Mouse (Mus musculus): ENCODE results near the gene Actrt3. TPM values are rescaled to one million over a fixed set of nuclear protein-coding genes. Genes with fewer than 3 reads are reported as not detected.

Actrt3 gene
- polyA plus RNA-seq (2015; fragmentation: Nextera tagmentation; extraction: Ambion mirVana), result not detected in 2 replicates

- Histone ChIP-seq H3K4me1 (peaks cover 10% of the 10 kb centered on the region), H3K9ac (peak within 1 kb of the TSS; percentile 23), H3K9me3 (replicated peaks) (no peaks in the 10 kb centered on the region), H3K4me2 (replicated peaks) (peak within 1 kb of the TSS; percentile 62), H3K4me3 (replicated peaks) (peak within 1 kb of the TSS; percentile 68), H3K27me3 (peaks cover 7% of the 10 kb centered on the region; the same call in 1 of the 2 replicates), H3K27ac (replicated peaks) (peak within 1 kb of the TSS; percentile 75), H3K36me3 (0 out of 2 replicates have a peak, but pooled peaks cover 4% of the 10 kb centered on the region)
- 1% methylated on average over 32 of the region's 32 CpGs for WGBS
- ATAC-seq (ENCODE audit: insufficient number of reproducible peaks, low FRiP score, low TSS enrichment, low read depth), result no peak
Measured at GRCm38 (mm10) chr3:30599711-30600545, at the start of gene Actrt3. TSS of gene Actrt3 (minus strand) at chr3:30599939.

- no peak for ATAC-seq (ENCODE audit: insufficient number of reproducible peaks, low FRiP score, low TSS enrichment, low read depth)
Measured at GRCm38 (mm10) chr3:30648466-30648865, 48.7 kb upstream of the Actrt3 start.

DNA sequence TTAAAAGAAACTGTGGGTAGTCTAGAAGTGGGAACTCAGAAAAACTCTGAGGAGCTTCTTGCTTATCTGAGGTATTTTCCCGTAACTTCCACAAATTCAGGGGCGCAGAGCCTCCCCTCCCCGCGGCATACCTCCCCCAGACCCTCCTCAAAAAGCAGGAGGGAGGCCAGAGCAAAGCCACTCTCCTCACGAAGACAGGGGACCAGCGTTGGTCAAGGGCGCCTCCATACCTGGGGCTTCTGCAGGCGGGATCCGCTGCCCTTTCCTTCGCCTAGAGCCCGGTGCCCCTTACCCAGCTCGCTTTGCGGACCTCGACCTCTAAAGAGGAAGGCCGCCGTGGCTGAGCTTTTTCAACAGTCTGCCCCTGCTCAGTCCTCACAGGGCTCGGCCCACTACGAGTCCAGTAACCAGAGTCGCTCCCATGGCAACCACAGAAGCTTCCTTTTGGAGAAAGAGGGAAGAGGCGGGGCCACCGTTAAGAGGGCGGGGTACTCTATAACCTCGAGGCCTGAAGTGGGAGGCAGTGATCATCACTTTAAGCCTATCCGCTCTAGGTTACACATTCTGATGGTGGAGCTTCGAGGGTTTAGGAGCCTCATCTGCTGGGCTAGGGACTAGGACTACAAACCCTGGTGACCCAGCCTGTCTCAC, 47.8 kb upstream of the Actrt3 start, which contains the start of gene Lrrc34:
Lrrc34 (minus strand) TSS at position 430 of the 651 bp plus-strand sequence.
- Histone ChIP-seq H3K27ac (replicated peaks) (no peak within 1 kb of the TSS), H3K9ac (no peak within 1 kb of the TSS), H3K4me2 (replicated peaks) (peak within 1 kb of the TSS; percentile 55), H3K27me3 (peaks cover 17% of the 10 kb centered on the region), H3K4me3 (replicated peaks) (peak within 1 kb of the TSS; percentile 40), H3K4me1 (peaks cover 17% of the 10 kb centered on the region), H3K9me3 (replicated peaks) (no peaks in the 10 kb centered on the region), H3K36me3 (no peaks in the 10 kb centered on the region)
- ATAC-seq (ENCODE audit: insufficient number of reproducible peaks, low FRiP score, low TSS enrichment, low read depth), result peak; percentile 61
- WGBS, result 3% methylated on average over 25 of the region's 25 CpGs

More at GRCm38 (mm10) chr3:30648466-30648865, 48.7 kb upstream of the Actrt3 start:
- no peak overlapping the region for H3K9ac ChIP-seq
- H3K36me3 ChIP-seq, result no peaks in the 10 kb centered on the region
- 86% methylated on average over 2 of the region's 2 CpGs for WGBS
- no peak overlapping the region for H3K4me3 ChIP-seq (replicated peaks)
- H3K4me2 ChIP-seq (replicated peaks), result no peak overlapping the region
- no peaks in the 10 kb centered on the region for H3K9me3 ChIP-seq (replicated peaks)
- H3K27ac ChIP-seq (replicated peaks), result no peak overlapping the region
- peaks cover 17% of the 10 kb centered on the region for H3K4me1 ChIP-seq
- peaks cover 17% of the 10 kb centered on the region for H3K27me3 ChIP-seq

- WGBS, result 28% methylated on average over 8 of the region's 8 CpGs
- Histone ChIP-seq H3K9ac (no peak overlapping the region), H3K4me2 (replicated peaks) (no peak overlapping the region), H3K27me3 (peaks cover 17% of the 10 kb centered on the region), H3K4me1 (peaks cover 17% of the 10 kb centered on the region), H3K27ac (replicated peaks) (no peak overlapping the region), H3K36me3 (no peaks in the 10 kb centered on the region), H3K4me3 (replicated peaks) (no peak overlapping the region), H3K9me3 (replicated peaks) (no peaks in the 10 kb centered on the region)
- no peak for ATAC-seq (ENCODE audit: insufficient number of reproducible peaks, low FRiP score, low TSS enrichment, low read depth)
Measured at GRCm38 (mm10) chr3:30646761-30647160, 47.0 kb upstream of the Actrt3 start.

- H3K9ac ChIP-seq, result no peak within 1 kb of the TSS
- H3K27me3 ChIP-seq, result 0 out of 2 replicates have a peak, but pooled peaks cover 8% of the 10 kb centered on the region
- no peak within 1 kb of the TSS for H3K27ac ChIP-seq (replicated peaks)
- 47% methylated on average over 2 of the region's 2 CpGs for WGBS
- H3K4me3 ChIP-seq (replicated peaks), result no peak within 1 kb of the TSS
- H3K4me2 ChIP-seq (replicated peaks), result no peak within 1 kb of the TSS
- no peaks in the 10 kb centered on the region for H3K36me3 ChIP-seq
- 0 out of 2 replicates have a peak, but pooled peaks cover 7% of the 10 kb centered on the region for H3K4me1 ChIP-seq
- H3K9me3 ChIP-seq (replicated peaks), result no peaks in the 10 kb centered on the region
- no peak for ATAC-seq (ENCODE audit: insufficient number of reproducible peaks, low FRiP score, low TSS enrichment, low read depth)
Measured at GRCm38 (mm10) chr3:30644207-30644606, 44.5 kb upstream of the Actrt3 start, which contains the start of gene Lrriq4. TSS of gene Lrriq4 (plus strand) at chr3:30644507.

DNA sequence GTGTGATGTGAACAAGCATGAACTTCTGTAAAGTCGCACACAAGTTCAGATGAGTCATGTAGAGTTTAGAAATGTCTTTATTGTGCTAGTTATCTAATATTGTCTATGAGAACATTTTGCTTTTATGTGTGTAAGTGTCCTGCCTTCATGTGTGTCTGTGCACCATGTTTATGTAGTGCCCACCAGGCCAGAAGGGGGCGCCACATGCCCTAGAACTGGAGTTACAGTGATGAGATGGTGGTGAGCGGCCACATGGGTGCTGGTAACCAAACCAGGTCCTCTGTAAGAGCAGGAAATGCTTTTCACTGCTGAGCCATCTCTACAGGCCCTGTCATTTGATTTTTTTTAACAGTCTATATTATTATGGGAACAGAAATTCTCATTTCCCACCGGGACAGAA, 35.9 kb upstream of the Actrt3 start:
- Histone ChIP-seq H3K4me3 (replicated peaks) (no peak overlapping the region), H3K27ac (replicated peaks) (no peak overlapping the region), H3K36me3 (no peaks in the 10 kb centered on the region), H3K9me3 (replicated peaks) (no peaks in the 10 kb centered on the region), H3K4me2 (replicated peaks) (no peak overlapping the region), H3K9ac (no peak overlapping the region), H3K4me1 (no peaks in the 10 kb centered on the region), H3K27me3 (no peaks in the 10 kb centered on the region)
- ATAC-seq (ENCODE audit: insufficient number of reproducible peaks, low FRiP score, low TSS enrichment, low read depth), result no peak
- WGBS, result 80% methylated on average over 4 of the region's 4 CpGs

DNA sequence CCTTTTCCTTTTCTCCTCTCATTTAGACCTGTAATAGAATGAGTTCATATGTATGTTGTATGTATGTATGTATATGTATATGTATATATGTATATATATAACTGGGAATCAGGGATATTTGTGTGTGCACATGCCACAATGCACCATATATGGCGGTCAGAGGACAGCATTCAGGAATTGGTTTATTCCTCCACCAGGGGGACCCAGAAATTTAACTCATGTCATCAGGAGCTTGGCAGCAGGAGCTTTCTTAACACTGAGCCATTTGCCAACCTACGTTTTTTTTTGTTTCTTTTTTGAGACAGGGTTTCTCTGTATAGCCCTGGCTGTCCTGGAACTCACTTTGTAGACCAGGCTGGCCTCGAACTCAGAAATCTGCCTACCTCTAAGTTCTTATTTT, 33.9 kb upstream of the Actrt3 start:
- ATAC-seq (ENCODE audit: insufficient number of reproducible peaks, low FRiP score, low TSS enrichment, low read depth), result no peak
- Histone ChIP-seq H3K4me3 (replicated peaks) (no peak overlapping the region), H3K27me3 (no peaks in the 10 kb centered on the region), H3K36me3 (no peaks in the 10 kb centered on the region), H3K4me1 (no peaks in the 10 kb centered on the region), H3K4me2 (replicated peaks) (no peak overlapping the region), H3K9me3 (replicated peaks) (no peaks in the 10 kb centered on the region), H3K9ac (no peak overlapping the region), H3K27ac (replicated peaks) (no peak overlapping the region)
- 53% methylated on average over 3 of the region's 3 CpGs for WGBS

GRCm38 (mm10) chr3:30620132-30620531, 20.4 kb upstream of the Actrt3 start:
- Histone ChIP-seq H3K27me3 (no peaks in the 10 kb centered on the region), H3K36me3 (peaks cover 38% of the 10 kb centered on the region), H3K4me1 (no peaks in the 10 kb centered on the region), H3K4me3 (replicated peaks) (no peak overlapping the region), H3K9ac (no peak overlapping the region), H3K9me3 (replicated peaks) (no peaks in the 10 kb centered on the region), H3K4me2 (replicated peaks) (no peak overlapping the region), H3K27ac (replicated peaks) (no peak overlapping the region)
- ATAC-seq (ENCODE audit: insufficient number of reproducible peaks, low FRiP score, low TSS enrichment, low read depth), result no peak
- 72% methylated on average over 8 of the region's 8 CpGs for WGBS

DNA sequence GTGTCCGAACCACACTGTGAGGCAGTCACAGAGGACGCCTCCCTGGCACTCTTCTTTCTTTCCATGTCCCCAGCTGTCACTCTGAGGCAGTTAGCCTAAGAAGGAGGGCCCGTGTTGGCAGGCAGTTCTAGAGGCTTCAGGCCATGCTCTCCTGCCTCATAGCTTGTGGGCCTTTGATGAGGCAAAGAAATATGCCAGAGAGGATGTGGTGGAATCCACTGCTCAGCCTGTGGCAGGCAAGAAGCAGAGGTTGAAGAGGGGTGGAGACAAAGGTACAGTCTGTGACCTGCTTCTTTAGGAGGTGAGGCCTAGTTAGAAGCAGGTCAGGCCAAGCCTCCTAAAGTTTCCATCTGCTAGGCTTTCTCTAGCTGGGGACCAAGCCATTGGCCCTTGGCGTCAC, 11.2 kb upstream of the Actrt3 start:
- Histone ChIP-seq H3K4me3 (replicated peaks) (no peak overlapping the region), H3K4me1 (no peaks in the 10 kb centered on the region), H3K36me3 (peaks cover 73% of the 10 kb centered on the region), H3K9ac (no peak overlapping the region), H3K27me3 (no peaks in the 10 kb centered on the region), H3K9me3 (replicated peaks) (no peaks in the 10 kb centered on the region), H3K27ac (replicated peaks) (no peak overlapping the region), H3K4me2 (replicated peaks) (no peak overlapping the region)
- ATAC-seq (ENCODE audit: insufficient number of reproducible peaks, low FRiP score, low TSS enrichment, low read depth), result no peak
- WGBS, result 83% methylated on average over 4 of the region's 4 CpGs

DNA sequence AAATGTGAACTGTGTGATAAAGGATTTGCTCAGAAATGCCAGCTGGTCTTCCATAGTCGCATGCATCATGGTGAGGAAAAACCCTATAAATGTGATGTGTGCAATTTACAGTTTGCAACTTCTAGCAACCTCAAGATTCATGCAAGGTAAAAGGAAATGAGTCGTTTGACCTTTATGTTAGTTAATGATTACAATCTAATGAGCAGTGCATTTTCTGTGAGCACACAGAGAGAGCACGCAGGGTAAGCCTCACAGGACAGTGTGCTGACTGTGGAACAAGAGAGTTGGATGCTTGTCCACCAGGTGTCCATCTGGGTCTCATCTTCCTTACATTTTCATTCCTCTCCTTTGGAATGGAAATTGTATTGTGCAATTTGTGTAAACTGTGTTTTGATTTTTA, 9.3 kb upstream of the Actrt3 start:
- H3K27me3 ChIP-seq, result no peaks in the 10 kb centered on the region
- no peak overlapping the region for H3K4me3 ChIP-seq (replicated peaks)
- no peak overlapping the region for H3K9ac ChIP-seq
- H3K4me2 ChIP-seq (replicated peaks), result no peak overlapping the region
- no peaks in the 10 kb centered on the region for H3K9me3 ChIP-seq (replicated peaks)
- H3K27ac ChIP-seq (replicated peaks), result no peak overlapping the region
- no peaks in the 10 kb centered on the region; the same call in 1 of the 2 replicates for H3K4me1 ChIP-seq
- 87% methylated on average over 3 of the region's 3 CpGs for WGBS
- ATAC-seq (ENCODE audit: insufficient number of reproducible peaks, low FRiP score, low TSS enrichment, low read depth), result no peak
- H3K36me3 ChIP-seq, result peaks cover 64% of the 10 kb centered on the region

DNA sequence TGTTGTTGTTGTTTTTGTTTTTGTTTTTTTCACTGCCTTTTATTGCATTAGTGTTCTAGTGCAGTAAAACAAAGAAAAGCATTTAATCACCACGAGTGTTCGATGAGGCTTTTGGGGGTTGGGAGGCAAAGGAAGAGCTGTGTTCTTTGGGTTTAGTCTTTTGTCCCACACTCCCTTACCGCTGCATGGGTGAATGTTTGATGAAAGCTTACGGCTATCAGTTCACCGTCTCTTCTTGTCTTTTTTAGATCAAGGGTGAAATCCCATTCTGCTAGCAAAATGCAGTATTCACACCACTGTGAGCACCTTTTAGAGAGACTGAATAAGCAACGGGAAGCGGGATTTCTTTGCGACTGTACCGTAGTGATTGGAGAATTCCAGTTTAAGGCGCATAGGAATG, 3.5 kb upstream of the Actrt3 start:
- Histone ChIP-seq H3K36me3 (peaks cover 25% of the 10 kb centered on the region), H3K27me3 (0 out of 2 replicates have a peak, but pooled peaks cover 3% of the 10 kb centered on the region), H3K9ac (no peak overlapping the region; the same call in 1 of the 2 replicates), H3K4me2 (replicated peaks) (peak overlapping the region; percentile 62), H3K9me3 (replicated peaks) (no peaks in the 10 kb centered on the region), H3K27ac (replicated peaks) (peak overlapping the region; percentile 98; the same call in 1 of the 2 replicates), H3K4me3 (replicated peaks) (peak overlapping the region; percentile 68), H3K4me1 (peaks cover 10% of the 10 kb centered on the region)
- ATAC-seq (ENCODE audit: insufficient number of reproducible peaks, low FRiP score, low TSS enrichment, low read depth), result no peak
- WGBS, result 42% methylated on average over 10 of the region's 10 CpGs
